Mouse (Mus musculus) MEL (cell line): Measurements from ENCODE around the gene Vps72.

Experiments used
- CTCF ChIP-seq, 3 experiments: IDR thresholded peaks in 2 of 3; conservative IDR thresholded peaks in 1 of 3; 2 replicates each; pipeline ENCODE4 v1.5.1; 2011 to 2012; ENCODE audit warnings: low read length in 3 of 3, low read depth in 2 of 3, mild to moderate bottlenecking in 2 of 3, improper control_type of control experiment in 1 of 3, inconsistent platforms in 1 of 3, mixed read lengths in 1 of 3, moderate library complexity in 1 of 3; ENCODE audit not compliant: control insufficient read depth in 1 of 3, insufficient read depth in 1 of 3, poor library complexity in 1 of 3, severe bottlenecking in 1 of 3
- E2F4 ChIP-seq: IDR thresholded peaks from 2 replicates; pipeline ENCODE4 v1.6.1; 2011; ENCODE audit warnings: low read depth, low read length, improper control_type of control experiment, borderline replicate concordance
- EP300 ChIP-seq, 2 experiments: IDR thresholded peaks; 2 replicates each; pipeline ENCODE4 v1.6.1; 2011; ENCODE audit warnings: improper control_type of control experiment in 2 of 2, low read length in 2 of 2, low read depth in 1 of 2, mild to moderate bottlenecking in 1 of 2
- GATA1 ChIP-seq: IDR thresholded peaks from 2 replicates; pipeline ENCODE4 v1.6.1; 2011; ENCODE audit warnings: low read depth, low read length, improper control_type of control experiment
- KAT2A ChIP-seq: conservative IDR thresholded peaks from 2 replicates; pipeline ENCODE4 v1.6.1; 2012; ENCODE audit warnings: low read depth, low read length, improper control_type of control experiment, inconsistent platforms
- MAX ChIP-seq: IDR thresholded peaks from 2 replicates; pipeline ENCODE4 v1.6.1; 2011; ENCODE audit warnings: low read length, improper control_type of control experiment
- NELFE ChIP-seq: IDR thresholded peaks from 2 replicates; pipeline ENCODE4 v1.6.1; 2011; ENCODE audit warnings: low read depth, low read length, improper control_type of control experiment
- POLR2A ChIP-seq, 2 experiments: IDR thresholded peaks; 2 replicates each; pipeline ENCODE4 v1.6.1; 2011 to 2012; ENCODE audit warnings: low read length in 2 of 2, mild to moderate bottlenecking in 2 of 2, control low read depth in 1 of 2, improper control_type of control experiment in 1 of 2, low read depth in 1 of 2, moderate library complexity in 1 of 2; ENCODE audit not compliant: control insufficient read depth in 1 of 2, insufficient read depth in 1 of 2, poor library complexity in 1 of 2
- POLR2AphosphoS2 ChIP-seq: IDR thresholded peaks from 2 replicates; pipeline ENCODE4 v1.6.1; 2011; ENCODE audit warnings: low read length, improper control_type of control experiment
- POLR2AphosphoS5 ChIP-seq: IDR thresholded peaks from 2 replicates; pipeline ENCODE4 v1.6.1; 2012; ENCODE audit warnings: low read depth, borderline replicate concordance, mild to moderate bottlenecking, inconsistent platforms, low read length, moderate library complexity, mixed read lengths
- RAD21 ChIP-seq: IDR thresholded peaks from 2 replicates; pipeline ENCODE4 v1.6.1; 2011; ENCODE audit warnings: mild to moderate bottlenecking, low read depth, low read length, improper control_type of control experiment
- TAL1 ChIP-seq: IDR thresholded peaks from 2 replicates; pipeline ENCODE4 v1.6.1; 2012; ENCODE audit warnings: mild to moderate bottlenecking, inconsistent platforms, low read length, moderate library complexity, mixed read lengths
- UBTF ChIP-seq: IDR thresholded peaks from 2 replicates; pipeline ENCODE4 v1.6.1; 2012; ENCODE audit warnings: low read depth, mild to moderate bottlenecking, inconsistent platforms, low read length, improper control_type of control experiment, moderate library complexity, borderline replicate concordance; ENCODE audit not compliant: insufficient read depth
- ZMIZ1 ChIP-seq: IDR thresholded peaks from 2 replicates; pipeline ENCODE4 v1.6.1; 2012; ENCODE audit warnings: low read depth, mild to moderate bottlenecking, inconsistent platforms, low read length, improper control_type of control experiment, moderate library complexity

- no peak for TF ChIP-seq EP300 (IDR thresholded peaks at IDR 0.05; ENCODE audit: low read depth in 1 of 2, low read length in 2 of 2)
- TF ChIP-seq CTCF (IDR thresholded peaks at IDR 0.05 in 2 of 3, conservative IDR thresholded peaks at IDR 0.05 in 1 of 3; ENCODE audit: control insufficient read depth in 1 of 3, insufficient read depth in 1 of 3, low read depth in 2 of 3, low read length in 3 of 3, poor library complexity in 1 of 3, severe bottlenecking in 1 of 3) = no peak
- TF ChIP-seq GATA1 = no peak
- no peak for TF ChIP-seq POLR2AphosphoS5
- TF ChIP-seq POLR2A (IDR thresholded peaks at IDR 0.05; ENCODE audit: control insufficient read depth in 1 of 2, insufficient read depth in 1 of 2, low read depth in 1 of 2, low read length in 2 of 2, poor library complexity in 1 of 2) = no peak
- TF ChIP-seq ZMIZ1 = no peak
- TF ChIP-seq TAL1 = no peak
- TF ChIP-seq MAX = no peak
- TF ChIP-seq NELFE = no peak
- no peak for TF ChIP-seq RAD21
- TF ChIP-seq POLR2AphosphoS2 = no peak
- TF ChIP-seq E2F4 = no peak
- no peak for TF ChIP-seq UBTF
- no peak for TF ChIP-seq KAT2A
These were observed 44.3 kb upstream of the Vps72 start for GRCm38 (mm10) chr3:95066570-95066969.
